Mouse (Mus musculus) forebrain, embryonic 14.5 days (tissue): ENCODE measurements around the gene Cfap300. TPM values are rescaled to one million over a fixed set of nuclear protein-coding genes. Genes with fewer than 3 reads are reported as not detected.
A peak's percentile ranks its signal among the peaks of the same experiment; 100 is the strongest.

Source experiments
- ATAC-seq: fragments of 200-750 bp; cut with Nextera tagmentation; 2 replicates; pipeline ENCODE4 v1.8.0; 2017; ENCODE audit warnings: mild to moderate bottlenecking, moderate library complexity
- DNase-seq: peaks from one replicate; pipeline ENCODE4 v3.0.0-alpha.2; 2015; ENCODE audit warnings: low spot score
- H3K27ac ChIP-seq: fragments of 300-500 bp; sonication (generic); 2 replicates; pipeline ENCODE4 v1.5.1; 2014; ENCODE audit warnings: low read depth, mild to moderate bottlenecking, control low read depth, low read length, moderate library complexity
- H3K27me3 ChIP-seq: fragments of 300-500 bp; sonication (generic); replicated peaks from 2 replicates; pipeline ENCODE4 v1.6.1; 2014; ENCODE audit warnings: low read length, control low read depth, mixed read lengths; ENCODE audit not compliant: control insufficient read depth, insufficient read depth
- H3K36me3 ChIP-seq: fragments of 300-500 bp; sonication (generic); 2 replicates; pipeline ENCODE4 v1.6.1; 2014; ENCODE audit warnings: low read length, control low read depth; ENCODE audit not compliant: control insufficient read depth, insufficient read depth
- H3K4me1 ChIP-seq: fragments of 300-500 bp; sonication (generic); 2 replicates; pipeline ENCODE4 v1.6.1; 2014; ENCODE audit warnings: antibody characterized with exemption, low read length, control low read depth; ENCODE audit not compliant: control insufficient read depth, insufficient read depth
- H3K4me2 ChIP-seq: fragments of 300-500 bp; sonication (generic); 2 replicates; pipeline ENCODE4 v1.6.1; 2014; ENCODE audit warnings: mild to moderate bottlenecking, control low read depth, low read length
- H3K4me3 ChIP-seq: fragments of 300-500 bp; sonication (generic); 2 replicates; pipeline ENCODE4 v1.5.1; 2014; ENCODE audit warnings: low read depth, low read length, control low read depth
- H3K9ac ChIP-seq: fragments of 300-500 bp; sonication (generic); 2 replicates; pipeline ENCODE4 v1.6.1; 2014; ENCODE audit warnings: mild to moderate bottlenecking, low read length, control low read depth, moderate library complexity
- H3K9me3 ChIP-seq: fragments of 300-500 bp; sonication (generic); replicated peaks from 2 replicates; pipeline ENCODE4 v1.6.1; 2016; ENCODE audit warnings: low read length, control low read depth, mixed read lengths; ENCODE audit not compliant: control insufficient read depth
- WGBS: fragments of 180-500 bp; shearing (Covaris S2); extraction: QIAGEN DNeasy Blood & Tissue Kit; methylation state at CpG from one replicate; pipeline ENCODE4 v1.1.7; 2014; 5-methylcytosine and 5-hydroxymethylcytosine counted together
- polyA plus RNA-seq: library from polyadenylated mRNA; unstranded; fragments of >200 nt; fragmentation: Nextera tagmentation; extraction: Ambion mirVana; gene quantifications from 2 replicates; pipeline ENCODE4 v1.2.1, GENCODE M21; 2014

Gene Cfap300
- polyA plus RNA-seq, 1 experiment from 2014 or later: 17.4 TPM

- no peak overlapping the region for H3K4me3 ChIP-seq
- no peaks in the 10 kb centered on the region for H3K9me3 ChIP-seq
- no peak overlapping the region for H3K9ac ChIP-seq
- peak; percentile 83 for DNase-seq
- H3K36me3 ChIP-seq: 0 out of 2 replicates have a peak, but pooled peaks cover 10% of the 10 kb centered on the region
- no peak overlapping the region for H3K27ac ChIP-seq
- no peaks in the 10 kb centered on the region for H3K4me1 ChIP-seq
- no peaks in the 10 kb centered on the region for H3K27me3 ChIP-seq
- no peak overlapping the region for H3K4me2 ChIP-seq
- peak; percentile 68; the same call in 1 of the 2 replicates for ATAC-seq
- 30% methylated on average over 5 of the region's 5 CpGs for WGBS
Observed at GRCm38 (mm10) chr9:7994275-7994674, 48.3 kb downstream of the Cfap300 start.

- 0 out of 2 replicates have a peak, but pooled peaks cover 8% of the 10 kb centered on the region for H3K36me3 ChIP-seq
- DNase-seq (no peak), ATAC-seq (no peak)
- no peaks in the 10 kb centered on the region for H3K9me3 ChIP-seq
- H3K4me2 ChIP-seq: no peak overlapping the region
- no peak overlapping the region for H3K9ac ChIP-seq
- no peak overlapping the region for H3K4me3 ChIP-seq
- no peaks in the 10 kb centered on the region for H3K4me1 ChIP-seq
- no peaks in the 10 kb centered on the region for H3K27me3 ChIP-seq
- WGBS: 64% methylated on average over 3 of the region's 3 CpGs
- no peak overlapping the region for H3K27ac ChIP-seq
Observed at GRCm38 (mm10) chr9:7992651-7993050, 50.0 kb downstream of the Cfap300 start.

GRCm38 (mm10) chr9:7990897-7991296 is 51.7 kb downstream of the Cfap300 start:
- ATAC-seq (no peak), DNase-seq (no peak)
- H3K9me3 ChIP-seq: no peaks in the 10 kb centered on the region
- H3K36me3 ChIP-seq: 0 out of 2 replicates have a peak, but pooled peaks cover 7% of the 10 kb centered on the region
- H3K4me1 ChIP-seq: no peaks in the 10 kb centered on the region
- no peaks in the 10 kb centered on the region for H3K27me3 ChIP-seq
- WGBS: 75% methylated on average over 4 of the region's 4 CpGs
- H3K4me3 ChIP-seq: no peak overlapping the region
- H3K4me2 ChIP-seq: no peak overlapping the region
- no peak overlapping the region for H3K27ac ChIP-seq
- H3K9ac ChIP-seq: no peak overlapping the region

- no peak overlapping the region for H3K9ac ChIP-seq
- 89% methylated on average over 5 of the region's 5 CpGs for WGBS
Observed at GRCm38 (mm10) chr9:7987119-7987518, 55.5 kb downstream of the Cfap300 start.

GRCm38 (mm10) chr9:7984287-7984686 is 58.3 kb downstream of the Cfap300 start:
- H3K4me2 ChIP-seq: no peak overlapping the region
- no peaks in the 10 kb centered on the region for H3K27me3 ChIP-seq
- no peak for DNase-seq
- 62% methylated on average over 4 of the region's 4 CpGs for WGBS
- H3K4me1 ChIP-seq: no peaks in the 10 kb centered on the region
- H3K9me3 ChIP-seq: no peaks in the 10 kb centered on the region
- H3K9ac ChIP-seq: no peak overlapping the region
- no peak overlapping the region for H3K27ac ChIP-seq
- no peak overlapping the region for H3K4me3 ChIP-seq
- no peaks in the 10 kb centered on the region for H3K36me3 ChIP-seq
- no peak for ATAC-seq

More at GRCm38 (mm10) chr9:7987119-7987518, 55.5 kb downstream of the Cfap300 start:
- Histone ChIP-seq H3K4me1 (no peaks in the 10 kb centered on the region), H3K27me3 (no peaks in the 10 kb centered on the region), H3K27ac (no peak overlapping the region), H3K4me3 (no peak overlapping the region), H3K4me2 (no peak overlapping the region), H3K36me3 (0 out of 2 replicates have a peak, but pooled peaks cover 4% of the 10 kb centered on the region), H3K9me3 (no peaks in the 10 kb centered on the region)
- DNase-seq: no peak
- ATAC-seq: no peak

- ATAC-seq: no peak
- no peaks in the 10 kb centered on the region for H3K9me3 ChIP-seq
Observed at GRCm38 (mm10) chr9:7983665-7984064, 59.0 kb downstream of the Cfap300 start.

GRCm38 (mm10) chr9:7980162-7980561 is 62.5 kb downstream of the Cfap300 start:
- no peaks in the 10 kb centered on the region for H3K4me1 ChIP-seq

More at GRCm38 (mm10) chr9:7983665-7984064, 59.0 kb downstream of the Cfap300 start:
- H3K9ac ChIP-seq: no peak overlapping the region
- H3K36me3 ChIP-seq: no peaks in the 10 kb centered on the region
- no peak overlapping the region for H3K27ac ChIP-seq
- no peak overlapping the region for H3K4me2 ChIP-seq
- WGBS: 8% methylated on average over 2 of the region's 2 CpGs
- H3K4me3 ChIP-seq: no peak overlapping the region
- H3K27me3 ChIP-seq: no peaks in the 10 kb centered on the region
- DNase-seq: no peak
- H3K4me1 ChIP-seq: no peaks in the 10 kb centered on the region

GRCm38 (mm10) chr9:7979153-7979916 is 63.3 kb downstream of the Cfap300 start:
- DNase-seq: no peak
- no peak overlapping the region for H3K9ac ChIP-seq
- H3K4me3 ChIP-seq: no peak overlapping the region
- H3K9me3 ChIP-seq: no peaks in the 10 kb centered on the region
- H3K4me1 ChIP-seq: no peaks in the 10 kb centered on the region
- ATAC-seq: no peak
- no peak overlapping the region for H3K27ac ChIP-seq
- H3K27me3 ChIP-seq: no peaks in the 10 kb centered on the region
- no peak overlapping the region for H3K4me2 ChIP-seq
- H3K36me3 ChIP-seq: no peaks in the 10 kb centered on the region
- 89% methylated on average over 11 of the region's 11 CpGs for WGBS

More at GRCm38 (mm10) chr9:7980162-7980561, 62.5 kb downstream of the Cfap300 start:
- no peak for DNase-seq
- Histone ChIP-seq H3K4me3 (no peak overlapping the region), H3K4me2 (no peak overlapping the region), H3K27me3 (no peaks in the 10 kb centered on the region), H3K9me3 (no peaks in the 10 kb centered on the region), H3K27ac (no peak overlapping the region), H3K36me3 (no peaks in the 10 kb centered on the region), H3K9ac (no peak overlapping the region)
- 88% methylated on average over 2 of the region's 2 CpGs for WGBS
- no peak for ATAC-seq

- ATAC-seq (no peak), DNase-seq (no peak)
- Histone ChIP-seq H3K27ac (no peak overlapping the region), H3K9ac (no peak overlapping the region), H3K36me3 (no peaks in the 10 kb centered on the region), H3K4me1 (no peaks in the 10 kb centered on the region), H3K9me3 (no peaks in the 10 kb centered on the region), H3K27me3 (no peaks in the 10 kb centered on the region), H3K4me2 (no peak overlapping the region), H3K4me3 (no peak overlapping the region)
- WGBS: 90% methylated on average over 3 of the region's 3 CpGs
Observed at GRCm38 (mm10) chr9:7978502-7978901, 64.1 kb downstream of the Cfap300 start.
